Mouse (Mus musculus) kidney, postnatal 25 days (tissue): ENCODE data around the gene Tlr7.
"Not testable (repeated sequence)": the region's sequence is repeated elsewhere in the genome, so short reads cannot be mapped to it uniquely, and the experiment has no call there.

Experiments used
- DNase-seq, 2 experiments: peaks; one replicate each; pipeline ENCODE4 v3.0.0; 2021; ENCODE audit warnings: mixed read lengths in 2 of 2

The Tlr7 gene

GRCm38 (mm10) chrX:167330399-167330798, at the start of gene Tlr7:
Tlr7 (minus strand) TSS chrX:167330558.
- no peak for DNase-seq

DNA sequence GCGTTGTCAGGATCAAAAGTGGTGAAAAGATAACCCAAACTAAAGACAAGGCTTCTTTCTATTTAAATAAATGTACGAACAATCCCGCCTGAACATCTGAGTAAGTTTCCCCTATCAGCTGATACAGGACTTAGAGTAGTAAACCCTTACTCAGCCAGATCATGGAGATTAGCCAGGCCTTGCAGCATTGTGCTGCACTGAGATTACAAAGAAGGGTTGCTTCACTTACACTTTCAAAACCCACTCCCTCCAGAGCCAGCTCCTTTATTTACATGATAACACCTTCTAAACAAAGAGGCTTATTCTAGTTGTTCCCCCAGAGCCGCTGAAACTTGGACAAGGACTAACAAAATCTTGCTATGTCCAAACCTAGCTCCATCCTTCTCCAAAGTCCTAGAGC, 49.7 kb upstream of the Tlr7 start:
- no peak for DNase-seq

- DNase-seq, result not testable (repeated sequence)
These were observed 30.9 kb upstream of the Tlr7 start for GRCm38 (mm10) chrX:167361231-167361630.

DNA sequence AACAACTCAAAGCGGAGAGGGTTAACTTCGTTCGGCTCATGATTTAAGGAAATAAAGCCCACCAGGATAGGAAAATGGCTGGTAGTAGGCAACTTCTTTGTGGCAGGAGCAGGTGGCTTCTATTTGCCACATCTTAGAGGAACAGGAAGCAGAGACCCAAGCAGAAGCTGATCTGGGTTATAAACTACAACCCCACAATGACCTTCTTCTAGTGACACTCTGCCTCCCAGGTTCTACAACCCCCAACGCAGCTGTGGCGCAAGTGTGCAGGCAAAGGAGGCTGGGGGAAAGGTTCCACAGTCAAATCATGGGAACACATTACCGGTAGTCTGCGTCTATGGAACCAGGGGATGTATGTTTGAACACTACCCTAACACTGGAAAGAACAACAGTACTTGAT, 29.3 kb upstream of the Tlr7 start:
- DNase-seq, result no peak

DNA sequence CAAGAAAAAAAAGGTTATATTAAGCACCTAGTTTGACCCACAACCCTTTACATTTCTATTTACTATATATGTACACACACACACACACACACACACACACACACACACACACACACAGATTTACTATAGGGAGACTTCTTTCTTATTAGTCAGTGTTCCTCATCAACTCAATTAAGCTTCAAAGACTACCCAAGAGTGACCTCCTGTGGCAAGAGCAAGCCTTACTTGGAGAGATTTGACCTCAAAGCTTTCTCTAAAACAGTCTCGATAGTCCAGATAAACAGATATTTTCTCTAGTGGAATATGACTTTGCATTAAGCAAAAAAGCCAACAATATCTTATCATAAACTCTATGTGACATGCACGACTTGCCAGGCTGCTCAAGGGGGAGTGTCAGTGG, 27.1 kb upstream of the Tlr7 start:
- DNase-seq, result peak in 1 of 2 experiments; percentile 23

GRCm38 (mm10) chrX:167355965-167356364, 25.6 kb upstream of the Tlr7 start:
- no peak for DNase-seq

DNA sequence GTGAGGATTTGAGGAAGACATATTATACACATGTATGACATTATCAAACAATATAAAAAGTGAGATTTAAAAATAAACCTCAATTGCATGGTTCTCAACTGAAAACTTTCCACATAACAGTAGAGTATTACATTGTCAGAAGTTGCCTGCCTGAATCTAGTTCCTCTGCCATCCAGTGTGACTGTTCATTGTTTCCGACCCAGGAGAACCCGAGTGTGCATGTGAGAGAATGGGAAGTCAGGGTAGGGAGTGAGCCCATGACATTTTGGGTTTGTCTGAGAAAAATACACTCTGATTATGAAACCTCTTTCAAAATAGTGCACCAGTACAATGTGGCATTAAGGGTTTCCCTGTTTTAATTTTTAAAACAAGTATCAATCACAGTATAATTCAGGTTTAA, 23.3 kb upstream of the Tlr7 start:
- DNase-seq, result no peak

GRCm38 (mm10) chrX:167346440-167346839, 16.1 kb upstream of the Tlr7 start:
- no peak for DNase-seq

- peak; percentile 53 to 75 for DNase-seq
These were observed 14.0 kb upstream of the Tlr7 start for GRCm38 (mm10) chrX:167344356-167344755.

DNA sequence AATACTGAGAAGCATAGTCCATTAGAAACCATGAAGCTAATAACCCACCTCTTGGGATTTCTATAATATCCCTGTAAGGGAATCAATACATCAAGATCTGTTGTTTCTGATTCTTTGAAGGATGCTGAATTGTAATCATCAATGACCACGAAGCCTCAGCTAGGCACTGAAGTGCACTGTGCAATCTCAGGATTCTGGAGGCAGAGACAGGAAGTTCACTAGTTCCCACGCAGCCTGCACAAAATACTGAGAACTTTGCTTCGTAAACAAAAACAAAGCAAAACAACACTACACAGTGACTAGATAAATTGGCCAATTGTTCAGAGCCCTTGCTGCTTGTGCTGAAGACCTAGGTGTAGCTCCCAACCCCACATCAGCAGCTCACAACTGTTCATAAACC, 11.5 kb upstream of the Tlr7 start:
- no peak for DNase-seq

- DNase-seq, result no peak
These were observed 9.8 kb upstream of the Tlr7 start for GRCm38 (mm10) chrX:167340190-167340589.

GRCm38 (mm10) chrX:167337990-167338389, 7.6 kb upstream of the Tlr7 start:
- no peak for DNase-seq

GRCm38 (mm10) chrX:167334571-167334970, 4.2 kb upstream of the Tlr7 start:
- DNase-seq, result no peak

GRCm38 (mm10) chrX:167332607-167333006, 2.2 kb upstream of the Tlr7 start:
- DNase-seq, result no peak

- DNase-seq, result no peak
These were observed 635 bp upstream of the Tlr7 start for GRCm38 (mm10) chrX:167330993-167331392.

DNA sequence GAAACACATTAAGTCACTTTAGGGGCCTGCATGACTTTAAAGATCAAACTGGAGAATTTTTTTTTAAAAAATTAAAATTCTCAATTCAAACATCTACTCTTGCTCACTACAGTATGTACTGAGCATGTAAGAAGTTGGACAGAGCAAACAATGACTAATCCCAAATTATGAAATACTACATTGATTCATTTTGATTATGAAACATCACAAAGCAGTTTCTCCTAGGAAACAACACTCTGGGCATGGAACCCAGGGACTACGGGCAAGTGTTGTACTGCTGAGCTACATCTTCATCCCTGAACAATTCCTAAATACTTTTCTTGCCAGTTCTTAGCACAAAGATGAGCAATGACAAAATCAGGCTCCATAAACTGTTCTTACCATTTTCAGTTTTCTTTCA, 738 bp downstream of the Tlr7 start:
- no peak for DNase-seq

GRCm38 (mm10) chrX:167329098-167329497, 1.3 kb downstream of the Tlr7 start:
- peak; percentile 18 to 37 for DNase-seq

- DNase-seq, result no peak
These were observed 1.8 kb downstream of the Tlr7 start for GRCm38 (mm10) chrX:167328519-167328918.

- DNase-seq, result no peak
These were observed 6.6 kb downstream of the Tlr7 start for GRCm38 (mm10) chrX:167323742-167324141.

DNA sequence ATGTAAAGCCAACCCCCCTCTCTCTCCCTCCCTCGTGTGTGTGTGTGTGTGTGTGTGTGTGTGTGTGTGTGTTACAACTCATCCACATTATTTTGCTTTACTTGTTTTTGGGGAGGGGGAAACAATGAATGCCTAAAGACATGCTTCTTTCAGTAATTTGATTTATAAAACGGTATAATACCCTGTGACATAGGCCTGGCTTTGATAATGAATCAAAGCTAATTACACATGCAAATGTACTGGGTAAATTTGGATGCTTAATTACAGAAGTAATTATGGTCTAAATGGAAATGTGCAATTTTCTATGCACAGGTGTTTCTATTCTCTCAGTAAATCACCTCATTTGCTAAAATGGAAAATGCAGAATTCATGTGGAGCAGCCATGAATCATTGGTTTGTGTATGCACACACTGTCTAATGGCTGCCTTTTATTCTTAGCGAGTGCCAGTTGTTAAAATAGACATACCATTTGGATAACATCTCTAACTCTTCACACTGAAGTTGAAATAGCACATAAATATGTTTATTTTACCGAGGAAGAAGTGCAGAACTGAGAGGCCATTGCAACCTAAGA, 9.0 kb downstream of the Tlr7 start:
- DNase-seq, result no peak

- DNase-seq, result no peak
These were observed 11.4 kb downstream of the Tlr7 start for GRCm38 (mm10) chrX:167318819-167319396.

DNA sequence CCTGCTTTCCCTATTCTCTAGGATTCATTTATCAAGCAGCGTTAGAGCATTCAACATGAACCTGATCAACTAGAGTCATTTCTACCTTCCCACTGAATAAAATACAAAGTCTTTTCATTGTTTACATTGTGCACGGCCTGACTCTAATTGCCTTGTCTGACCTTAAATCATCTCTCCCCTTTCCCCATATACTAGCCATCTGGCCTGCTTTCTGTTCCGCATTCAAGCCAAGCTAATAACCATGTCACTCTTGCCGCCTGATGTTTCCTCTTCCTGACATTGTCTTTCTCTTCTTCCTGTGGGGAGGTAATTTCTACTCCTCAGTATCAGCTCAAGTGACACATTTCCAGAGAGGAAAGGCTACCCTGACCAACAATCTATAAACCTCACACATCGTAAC, 14.6 kb downstream of the Tlr7 start:
- DNase-seq, result no peak

DNA sequence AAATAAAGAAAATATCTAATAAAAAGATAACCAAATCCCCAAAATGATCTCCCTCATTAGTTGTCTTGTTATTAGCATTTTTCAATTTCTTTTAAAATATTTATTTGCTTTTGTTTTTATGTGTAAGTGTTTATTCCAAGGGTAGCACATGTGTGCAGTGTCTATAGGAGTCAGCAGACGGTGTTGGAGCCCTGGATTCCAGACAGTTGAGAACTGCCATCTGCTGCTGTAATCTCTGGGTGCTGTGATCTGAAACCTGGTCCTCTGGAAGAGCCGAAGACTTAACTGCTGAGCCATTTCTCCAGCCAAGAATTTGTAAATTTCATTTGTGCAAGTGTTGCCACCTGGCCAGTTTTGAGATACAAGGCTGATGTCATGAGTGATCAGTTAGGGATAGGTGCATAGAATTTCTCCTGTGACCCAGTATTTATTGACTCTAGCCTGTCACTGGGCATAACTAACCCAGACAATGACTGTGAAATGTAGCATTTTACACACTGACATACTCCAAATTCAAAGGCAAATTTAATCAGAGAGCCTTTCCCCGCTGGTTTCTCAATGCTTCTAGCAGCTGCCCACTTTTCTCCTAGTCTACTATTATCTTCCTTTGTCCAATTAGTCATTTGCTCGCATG, 15.1 kb downstream of the Tlr7 start:
- DNase-seq, result no peak

DNA sequence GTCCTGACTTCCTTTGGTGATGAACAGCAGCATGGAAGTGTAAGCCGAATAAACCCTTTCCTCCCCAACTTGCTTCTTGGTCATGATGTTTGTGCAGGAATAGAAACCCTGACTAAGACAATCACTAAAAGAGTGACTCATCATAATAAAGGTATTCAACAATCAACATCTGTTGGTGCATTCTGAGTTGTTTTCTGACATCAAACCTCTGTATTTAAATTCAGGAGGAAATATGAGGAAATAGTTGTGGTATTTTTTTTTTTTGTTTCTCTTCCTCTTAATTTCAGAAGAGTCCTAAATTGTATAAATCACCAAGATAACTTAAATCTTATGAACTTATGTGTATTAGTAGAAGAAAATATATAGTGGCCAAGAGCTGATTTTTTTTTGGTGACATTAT, 28.3 kb downstream of the Tlr7 start:
- DNase-seq, result not testable (repeated sequence)

DNA sequence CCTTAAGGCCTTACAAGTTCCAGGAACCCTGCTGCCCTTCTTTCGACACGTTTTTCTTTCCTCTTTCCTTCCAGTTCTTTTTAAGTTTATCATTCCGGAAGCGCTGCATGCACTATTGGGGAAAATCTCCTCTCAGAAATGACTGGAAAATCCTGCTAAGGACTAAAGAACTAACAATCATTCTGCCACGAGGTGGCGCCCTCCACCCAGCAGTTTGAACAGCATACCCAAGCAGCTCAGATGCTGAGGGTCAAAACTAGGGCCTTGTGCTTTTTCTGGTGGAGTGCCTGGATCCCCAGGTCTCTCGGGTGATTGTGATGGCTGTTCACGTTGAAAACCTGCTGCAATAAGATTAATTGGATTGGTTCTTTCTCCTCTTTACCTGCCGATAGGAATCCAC, 53.4 kb downstream of the Tlr7 start:
- DNase-seq, result peak; percentile 66 to 76
